Mouse (Mus musculus) liver, embryonic 11.5 days (tissue): Measurements from ENCODE around the gene Rapgefl1. TPM values are rescaled to one million over a fixed set of nuclear protein-coding genes. Genes with fewer than 3 reads are reported as not detected.
"Not testable (repeated sequence)": the region's sequence is repeated elsewhere in the genome, so short reads cannot be mapped to it uniquely, and the experiment has no call there.

Source experiments
- ATAC-seq: fragments of 200-750 bp; cut with Nextera tagmentation; replicated peaks from 2 replicates; pipeline ENCODE4 v1.8.0; 2017; ENCODE audit warnings: moderate number of reproducible peaks, mild to moderate bottlenecking, moderate TSS enrichment, moderate library complexity; ENCODE audit not compliant: low FRiP score
- DNase-seq: peaks from one replicate; pipeline ENCODE4 v3.0.0-alpha.2; 2017; ENCODE audit warnings: low spot score
- H3K27ac ChIP-seq: fragments of 300-500 bp; sonication (generic); 2 replicates; pipeline ENCODE4 v1.5.1; 2014; ENCODE audit warnings: mild to moderate bottlenecking, low read depth, low read length, control low read depth
- H3K27me3 ChIP-seq: fragments of 300-500 bp; sonication (generic); replicated peaks from 2 replicates; pipeline ENCODE4 v1.6.1; 2014; ENCODE audit warnings: low read length, mixed read lengths; ENCODE audit not compliant: control insufficient read depth, insufficient read depth
- H3K36me3 ChIP-seq: fragments of 300-500 bp; sonication (generic); 2 replicates; pipeline ENCODE4 v1.6.1; 2014; ENCODE audit warnings: mild to moderate bottlenecking, low read length, moderate library complexity, mixed read lengths; ENCODE audit not compliant: control insufficient read depth, insufficient read depth
- H3K4me1 ChIP-seq: fragments of 300-500 bp; sonication (generic); replicated peaks from 2 replicates; pipeline ENCODE4 v1.6.1; 2014; ENCODE audit warnings: low read length, mixed read lengths; ENCODE audit not compliant: control insufficient read depth, insufficient read depth
- H3K4me2 ChIP-seq: fragments of 300-500 bp; sonication (generic); 2 replicates; pipeline ENCODE4 v1.6.1; 2014; ENCODE audit warnings: mild to moderate bottlenecking, control low read depth, moderate library complexity
- H3K4me3 ChIP-seq: fragments of 300-500 bp; sonication (generic); 2 replicates; pipeline ENCODE4 v1.5.1; 2014; ENCODE audit warnings: low read depth, low read length, control low read depth
- H3K9ac ChIP-seq: fragments of 300-500 bp; sonication (generic); 2 replicates; pipeline ENCODE4 v1.6.1; 2014; ENCODE audit warnings: low read depth, low read length, control low read depth
- H3K9me3 ChIP-seq: fragments of 300-500 bp; sonication (generic); 2 replicates; pipeline ENCODE4 v1.6.1; 2016; ENCODE audit warnings: low read length, inconsistent platforms, mixed read lengths; ENCODE audit not compliant: control insufficient read depth
- WGBS: fragments of 180-500 bp; shearing (Covaris S2); extraction: QIAGEN DNeasy Blood & Tissue Kit; methylation state at CpG from one replicate; pipeline ENCODE4 v1.1.7; 2014; 5-methylcytosine and 5-hydroxymethylcytosine counted together
- polyA plus RNA-seq: library from polyadenylated mRNA; unstranded; fragments of >200 nt; fragmentation: Nextera tagmentation; extraction: Ambion mirVana; gene quantifications from 2 replicates; pipeline ENCODE4 v1.2.1, GENCODE M21; 2014

The Rapgefl1 gene
- polyA plus RNA-seq, 1 experiment from 2014 or later, result 0.55 TPM

DNA sequence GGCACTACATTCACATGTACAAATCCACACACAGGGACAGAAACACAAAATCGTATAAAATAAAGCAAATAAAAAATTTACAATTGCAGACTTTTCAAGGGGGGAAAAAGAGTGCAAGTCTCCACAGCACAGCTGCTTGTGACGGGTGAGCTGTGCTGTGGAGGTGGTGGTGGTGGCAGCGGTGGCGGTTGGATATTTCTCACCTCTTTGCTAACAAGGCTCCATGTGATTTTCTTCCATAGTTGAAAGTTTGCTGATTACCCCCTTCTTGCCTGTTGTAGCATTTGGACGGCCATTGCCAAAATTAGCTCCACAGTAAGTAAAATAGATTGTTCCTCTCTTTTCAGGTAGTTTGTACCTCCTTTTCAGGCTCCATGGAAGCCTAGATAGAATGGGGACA lies 32.0 kb upstream of the Rapgefl1 start, which contains the start of gene Casc3:
Gene Casc3, plus strand, starts transcription at position 301 of the 400 bp plus-strand sequence.
- Histone ChIP-seq H3K9ac (no peak within 1 kb of the TSS), H3K4me1 (peaks cover 4% of the 10 kb centered on the region; the same call in 1 of the 2 replicates), H3K36me3 (peaks cover 52% of the 10 kb centered on the region), H3K27ac (no peak within 1 kb of the TSS), H3K9me3 (no peaks in the 10 kb centered on the region), H3K4me2 (no peak within 1 kb of the TSS), H3K27me3 (no peaks in the 10 kb centered on the region), H3K4me3 (no peak within 1 kb of the TSS)
- WGBS, result 92% methylated on average over 5 of the region's 5 CpGs
- DNase-seq (no peak), ATAC-seq (no peak)

DNA sequence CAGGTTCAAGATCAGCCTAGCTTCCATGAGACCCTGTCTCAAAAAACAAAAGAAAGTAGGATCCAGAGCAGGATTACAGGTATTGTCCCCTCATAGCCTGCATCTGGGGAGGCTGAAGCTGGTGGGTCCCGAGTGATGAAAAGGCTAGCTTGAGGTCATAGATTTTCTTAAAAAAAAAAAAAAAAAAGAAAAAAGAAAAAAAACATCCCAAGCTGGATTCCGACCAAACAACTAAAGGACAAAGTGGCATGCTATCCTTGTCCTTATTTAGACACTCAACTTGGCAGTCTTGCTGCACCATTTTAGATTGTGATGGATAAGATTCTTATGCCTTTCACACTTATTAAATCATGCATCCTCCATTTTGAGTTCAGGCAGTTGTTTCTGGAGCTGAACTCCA lies 28.2 kb upstream of the Rapgefl1 start:
- no peaks in the 10 kb centered on the region for H3K9me3 ChIP-seq
- WGBS, result 75% methylated on average over 2 of the region's 2 CpGs
- H3K4me3 ChIP-seq, result peak overlapping the region; percentile 75
- H3K27ac ChIP-seq, result peak overlapping the region; percentile 70; the same call in 1 of the 2 replicates
- H3K4me2 ChIP-seq, result peak overlapping the region; percentile 83
- no peaks in the 10 kb centered on the region for H3K27me3 ChIP-seq
- DNase-seq (no peak), ATAC-seq (no peak)
- peaks cover 36% of the 10 kb centered on the region for H3K36me3 ChIP-seq
- no peak overlapping the region for H3K9ac ChIP-seq
- H3K4me1 ChIP-seq, result peaks cover 12% of the 10 kb centered on the region; the same call in 1 of the 2 replicates

DNA sequence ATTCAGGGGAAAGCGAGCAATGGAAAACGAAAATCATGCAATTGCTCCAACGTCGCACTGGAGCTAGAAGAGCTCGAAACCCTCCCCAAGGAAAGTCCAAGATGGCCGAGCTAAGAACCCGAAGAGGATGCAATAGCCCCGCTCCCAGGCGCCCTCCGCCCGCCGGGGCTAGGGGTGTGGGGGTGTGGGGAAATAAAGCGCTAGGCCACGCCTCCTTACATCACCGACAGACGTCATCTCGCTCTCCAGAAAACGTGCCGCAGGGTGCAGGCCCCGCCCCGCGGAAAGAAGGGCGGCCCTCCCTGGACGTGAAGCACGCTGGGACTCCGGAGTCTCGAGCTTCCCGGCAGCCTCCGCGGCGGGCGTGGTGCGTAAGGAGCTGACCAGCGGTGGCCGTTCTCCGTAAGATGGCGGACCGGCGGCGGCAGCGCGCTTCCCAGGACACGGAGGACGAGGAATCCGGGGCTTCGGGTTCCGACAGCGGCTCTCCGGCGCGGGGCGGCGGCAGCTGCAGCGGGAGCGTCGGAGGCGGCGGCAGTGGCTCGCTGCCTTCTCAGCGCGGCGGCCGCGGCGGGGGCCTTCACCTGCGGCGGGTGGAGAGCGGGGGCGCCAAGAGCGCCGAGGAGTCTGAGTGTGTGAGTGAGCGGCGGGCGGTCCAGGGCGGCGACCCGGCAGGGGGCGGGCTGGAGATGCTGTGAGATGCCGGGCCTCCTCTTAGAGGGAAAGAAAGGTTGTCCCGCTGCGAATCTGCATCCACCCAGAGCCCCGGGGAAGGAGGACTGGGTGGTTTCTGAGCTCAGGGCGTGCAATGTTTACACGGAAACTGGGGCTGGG lies 26.9 kb upstream of the Rapgefl1 start:
- Histone ChIP-seq H3K9ac (peak overlapping the region; percentile 88), H3K27ac (peak overlapping the region; percentile 87), H3K4me1 (peaks cover 12% of the 10 kb centered on the region; the same call in 1 of the 2 replicates), H3K4me2 (peak overlapping the region; percentile 83), H3K27me3 (no peaks in the 10 kb centered on the region), H3K4me3 (peak overlapping the region; percentile 75), H3K36me3 (peaks cover 33% of the 10 kb centered on the region), H3K9me3 (no peaks in the 10 kb centered on the region)
- ATAC-seq (peak; percentile 99), DNase-seq (peak; percentile 98)
- WGBS, result under 1% methylated on average over 78 of the region's 84 CpGs

DNA sequence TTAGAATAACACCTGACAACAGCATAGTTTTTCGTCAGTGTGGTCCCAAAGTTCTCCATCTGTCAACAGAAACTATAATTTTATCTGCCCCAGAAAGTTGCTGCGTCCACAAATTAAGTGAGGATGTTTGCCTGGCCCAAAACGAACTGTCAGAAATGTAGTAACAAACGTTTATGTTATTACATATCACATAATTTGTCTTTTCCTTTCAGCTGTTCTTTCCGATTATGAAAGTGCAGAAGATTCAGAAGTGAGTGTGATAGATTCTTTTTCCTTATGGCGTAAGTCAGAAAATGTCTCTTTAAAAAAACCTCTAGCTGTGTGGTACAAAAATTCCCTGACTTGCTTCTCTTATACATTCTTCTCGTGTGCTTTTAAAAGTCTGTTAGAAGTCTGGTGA lies 25.9 kb upstream of the Rapgefl1 start:
- Histone ChIP-seq H3K4me2 (peak overlapping the region; percentile 83), H3K27me3 (no peaks in the 10 kb centered on the region), H3K9me3 (no peaks in the 10 kb centered on the region), H3K4me3 (peak overlapping the region; percentile 75), H3K4me1 (peaks cover 12% of the 10 kb centered on the region; the same call in 1 of the 2 replicates), H3K27ac (peak overlapping the region; percentile 87; the same call in 1 of the 2 replicates), H3K36me3 (peaks cover 27% of the 10 kb centered on the region), H3K9ac (peak overlapping the region; percentile 88)
- 60% methylated on average over 7 of the region's 7 CpGs for WGBS
- no peak for DNase-seq
- no peak for ATAC-seq

DNA sequence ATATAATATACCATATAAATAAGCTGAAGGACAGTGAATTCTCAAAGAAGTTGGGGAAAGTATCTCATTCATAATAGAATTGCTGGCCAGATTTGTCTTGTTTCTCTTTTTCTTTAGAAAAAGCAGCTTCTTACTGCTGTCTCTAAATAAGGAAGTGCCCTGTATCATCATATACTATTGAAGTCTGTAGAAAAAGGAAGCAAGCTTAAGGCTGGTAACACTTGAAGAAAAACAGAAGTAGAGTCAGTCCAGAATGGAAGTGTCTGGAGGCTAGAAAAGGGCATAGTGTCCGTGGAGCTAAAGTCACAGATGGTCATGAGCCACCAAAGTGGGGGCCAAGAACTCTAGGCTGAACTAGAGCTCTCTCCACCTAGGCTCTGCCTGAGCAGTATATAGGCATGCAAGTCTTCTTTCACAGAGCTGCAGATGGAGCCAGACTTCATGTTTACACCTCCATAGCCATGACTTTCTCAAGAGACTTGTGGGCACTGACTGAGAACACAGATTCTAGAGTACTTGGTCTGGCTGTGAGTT lies 19.8 kb upstream of the Rapgefl1 start:
- DNase-seq (no peak), ATAC-seq (no peak)
- H3K9ac ChIP-seq, result no peak overlapping the region
- WGBS, result 56% methylated on average over 1 of the region's 1 CpGs
- peaks cover 58% of the 10 kb centered on the region for H3K36me3 ChIP-seq
- H3K9me3 ChIP-seq, result no peaks in the 10 kb centered on the region
- no peak overlapping the region for H3K4me3 ChIP-seq
- H3K4me1 ChIP-seq, result no peaks in the 10 kb centered on the region; the same call in 1 of the 2 replicates
- no peak overlapping the region for H3K27ac ChIP-seq
- H3K27me3 ChIP-seq, result no peaks in the 10 kb centered on the region
- H3K4me2 ChIP-seq, result no peak overlapping the region; the same call in 1 of the 2 replicates

DNA sequence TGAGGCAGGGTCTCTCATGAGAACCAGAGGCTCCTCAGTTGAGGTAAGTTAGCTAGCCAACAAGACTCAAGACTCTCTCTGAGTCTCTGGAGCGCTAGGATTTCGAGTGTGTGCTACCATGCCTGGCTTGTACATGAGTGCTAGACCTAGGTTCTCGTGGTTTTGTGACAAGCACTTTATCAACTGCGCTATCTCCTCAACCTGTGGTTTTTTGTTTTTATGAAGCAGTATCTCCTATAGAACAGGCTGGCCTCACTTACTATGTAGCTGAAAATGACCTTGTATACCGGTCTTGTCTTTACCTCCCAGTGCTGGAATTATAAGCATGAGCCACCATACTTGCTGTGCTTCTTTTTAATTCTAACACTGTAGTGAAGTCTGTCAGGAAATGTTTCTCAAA lies 15.6 kb upstream of the Rapgefl1 start:
- H3K27me3 ChIP-seq, result no peaks in the 10 kb centered on the region
- no peak overlapping the region for H3K27ac ChIP-seq
- 60% methylated on average over 5 of the region's 5 CpGs for WGBS
- H3K9me3 ChIP-seq, result no peaks in the 10 kb centered on the region
- H3K9ac ChIP-seq, result no peak overlapping the region
- H3K4me2 ChIP-seq, result no peak overlapping the region
- H3K36me3 ChIP-seq, result peaks cover 67% of the 10 kb centered on the region
- DNase-seq (no peak), ATAC-seq (peak; percentile 51; the same call in 1 of the 2 replicates)
- no peak overlapping the region for H3K4me3 ChIP-seq
- no peaks in the 10 kb centered on the region; the same call in 1 of the 2 replicates for H3K4me1 ChIP-seq

DNA sequence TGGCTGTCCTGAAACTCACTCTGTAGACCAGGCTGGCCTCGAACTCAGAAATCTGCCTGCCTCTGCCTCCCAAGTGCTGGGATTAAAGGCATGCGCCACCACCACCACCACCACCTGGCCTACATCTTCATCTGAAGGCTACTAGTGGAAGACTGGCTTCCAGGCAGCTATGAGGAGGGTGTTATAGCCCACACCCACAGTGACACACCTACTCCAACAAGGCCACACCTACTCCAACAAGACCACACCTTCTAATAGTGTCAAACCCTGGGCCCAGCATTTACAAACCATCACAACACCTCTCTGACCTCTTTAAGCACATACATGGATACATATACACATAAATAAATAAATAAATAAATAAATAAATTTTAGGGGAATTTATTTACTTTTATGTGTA lies 10.5 kb upstream of the Rapgefl1 start:
- H3K36me3 ChIP-seq, result peaks cover 63% of the 10 kb centered on the region
- H3K4me1 ChIP-seq, ATAC-seq: not testable (repeated sequence)

DNA sequence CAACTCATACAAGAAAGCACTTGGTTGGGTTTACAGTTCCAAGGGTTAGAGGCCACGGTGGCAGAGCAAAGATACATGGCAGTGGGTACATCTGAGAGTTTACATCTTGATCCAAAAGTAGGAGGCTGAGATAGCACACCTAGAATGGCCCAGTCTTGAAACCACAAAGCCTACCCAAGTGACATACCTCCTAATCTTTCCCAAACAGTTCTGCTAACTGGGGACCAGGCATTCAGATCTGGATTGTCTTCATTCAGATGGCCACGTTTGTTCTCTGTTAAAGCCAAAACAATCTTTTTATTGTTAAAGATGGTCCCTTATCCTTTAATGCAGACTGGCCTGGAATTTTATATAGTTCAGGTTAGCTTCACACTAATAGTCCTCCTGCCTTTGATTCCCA lies 8.7 kb upstream of the Rapgefl1 start:
- no peak overlapping the region for H3K4me3 ChIP-seq
- DNase-seq (no peak), ATAC-seq (peak; percentile 69)
- H3K27me3 ChIP-seq, result no peaks in the 10 kb centered on the region
- H3K9ac ChIP-seq, result no peak overlapping the region
- no peak overlapping the region for H3K4me2 ChIP-seq
- no peaks in the 10 kb centered on the region for H3K4me1 ChIP-seq
- H3K36me3 ChIP-seq, result peaks cover 60% of the 10 kb centered on the region
- no peaks in the 10 kb centered on the region for H3K9me3 ChIP-seq
- WGBS, result 61% methylated on average over 2 of the region's 2 CpGs
- H3K27ac ChIP-seq, result no peak overlapping the region

More for the DNA sequence above, 10.5 kb upstream of the Rapgefl1 start:
- H3K27ac ChIP-seq, H3K4me3 ChIP-seq, DNase-seq, H3K27me3 ChIP-seq, H3K4me2 ChIP-seq, H3K9me3 ChIP-seq, H3K9ac ChIP-seq: not testable (repeated sequence)
- 82% methylated on average over 2 of the region's 2 CpGs for WGBS
